Mouse (Mus musculus) midbrain, embryonic 10.5 days (tissue): ENCODE measurements around the gene Wasf2. TPM values are rescaled to one million over a fixed set of nuclear protein-coding genes. Genes with fewer than 3 reads are reported as not detected.

Experiments used
- DNase-seq: peaks from one replicate; pipeline ENCODE4 v3.0.0-alpha.2; 2017; ENCODE audit warnings: low spot score
- H3K27ac ChIP-seq: fragments of 300-500 bp; sonication (generic); replicated peaks from 2 replicates; pipeline ENCODE4 v1.5.1; 2016; ENCODE audit warnings: mild to moderate bottlenecking
- H3K27me3 ChIP-seq: fragments of 300-500 bp; sonication (generic); 2 replicates; pipeline ENCODE4 v1.6.1; 2016; ENCODE audit warnings: low read depth, mild to moderate bottlenecking; ENCODE audit not compliant: poor library complexity, severe bottlenecking
- H3K36me3 ChIP-seq: fragments of 300-500 bp; sonication (generic); 2 replicates; pipeline ENCODE4 v1.6.1; 2016; ENCODE audit warnings: mild to moderate bottlenecking, moderate library complexity
- H3K4me1 ChIP-seq: fragments of 300-500 bp; sonication (generic); 2 replicates; pipeline ENCODE4 v1.6.1; 2016
- H3K4me3 ChIP-seq: fragments of 300-500 bp; sonication (generic); 2 replicates; pipeline ENCODE4 v1.5.1; 2016; ENCODE audit warnings: mild to moderate bottlenecking, moderate library complexity
- H3K9me3 ChIP-seq: fragments of 300-500 bp; sonication (generic); replicated peaks from 2 replicates; pipeline ENCODE4 v1.6.1; 2016; ENCODE audit warnings: mild to moderate bottlenecking
- WGBS: fragments of 180-500 bp; shearing (Covaris S2); methylation state at CpG from one replicate; pipeline ENCODE4 v1.1.7; 2016; 5-methylcytosine and 5-hydroxymethylcytosine counted together
- polyA plus RNA-seq: library from polyadenylated mRNA; unstranded; fragments of >200 nt; fragmentation: Nextera tagmentation; extraction: Ambion mirVana; gene quantifications from 2 replicates; pipeline ENCODE4 v1.2.1, GENCODE M21; 2016

Gene Wasf2
- polyA plus RNA-seq, 1 experiment from 2014 or later = 50.3 TPM

GRCm38 (mm10) chr4:133204379-133204778 is 74.1 kb downstream of the Wasf2 start:
- WGBS = 64% methylated on average over 7 of the region's 7 CpGs
- peaks cover 15% of the 10 kb centered on the region for H3K27me3 ChIP-seq
- DNase-seq = no peak
- H3K27ac ChIP-seq = peak overlapping the region; percentile 59; the same call in 1 of the 2 replicates
- H3K4me1 ChIP-seq = peaks cover 44% of the 10 kb centered on the region
- H3K9me3 ChIP-seq = no peaks in the 10 kb centered on the region
- H3K4me3 ChIP-seq = no peak overlapping the region
- no peaks in the 10 kb centered on the region for H3K36me3 ChIP-seq

- Histone ChIP-seq H3K27me3 (peaks cover 59% of the 10 kb centered on the region), H3K4me3 (no peak overlapping the region), H3K36me3 (no peaks in the 10 kb centered on the region), H3K27ac (no peak overlapping the region), H3K9me3 (no peaks in the 10 kb centered on the region), H3K4me1 (peaks cover 40% of the 10 kb centered on the region)
- DNase-seq = peak; percentile 63
- 7% methylated on average over 11 of the region's 11 CpGs for WGBS
Measured at GRCm38 (mm10) chr4:133209366-133209765, 79.1 kb downstream of the Wasf2 start.

DNA sequence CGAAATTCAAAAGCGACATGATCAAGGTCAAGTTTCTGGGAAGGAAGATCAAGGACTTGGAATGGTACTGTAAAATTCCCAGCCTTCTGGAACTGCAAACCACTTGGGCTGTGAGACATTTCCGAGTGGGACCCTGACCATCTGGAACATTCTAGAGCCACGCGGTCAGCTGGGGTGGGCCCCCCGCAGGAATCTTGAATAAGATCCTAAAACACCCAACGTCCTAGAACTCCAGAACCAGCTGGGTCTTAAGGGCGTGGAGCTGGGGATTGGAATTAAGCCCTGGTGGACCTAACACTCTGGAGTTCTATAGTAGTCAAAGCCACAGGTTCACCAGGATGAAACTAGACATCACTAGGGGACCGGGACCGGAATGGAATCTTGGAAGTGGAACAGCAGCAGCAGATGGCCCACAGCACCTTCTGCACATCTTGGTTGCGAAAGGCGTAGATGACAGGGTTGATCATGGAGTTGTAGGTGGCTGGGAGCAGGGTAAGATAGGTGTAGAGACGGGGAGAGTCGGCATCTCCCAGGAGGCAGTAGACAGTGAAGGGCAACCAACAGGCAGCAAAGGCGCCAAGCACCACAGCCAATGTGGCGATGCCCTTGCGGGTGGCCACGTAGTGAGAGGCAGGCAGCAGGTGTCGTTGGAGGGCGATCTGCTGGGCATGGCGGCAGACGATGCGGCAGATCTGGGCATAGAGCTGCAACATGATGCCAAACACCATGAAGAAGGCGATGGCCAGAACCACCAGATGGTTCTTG is 79.9 kb downstream of the Wasf2 start:
- H3K4me3 ChIP-seq = no peak overlapping the region
- no peak overlapping the region for H3K27ac ChIP-seq
- no peaks in the 10 kb centered on the region for H3K36me3 ChIP-seq
- no peak for DNase-seq
- WGBS = 93% methylated on average over 24 of the region's 24 CpGs
- H3K4me1 ChIP-seq = peaks cover 32% of the 10 kb centered on the region
- H3K9me3 ChIP-seq = no peaks in the 10 kb centered on the region
- H3K27me3 ChIP-seq = peaks cover 67% of the 10 kb centered on the region

DNA sequence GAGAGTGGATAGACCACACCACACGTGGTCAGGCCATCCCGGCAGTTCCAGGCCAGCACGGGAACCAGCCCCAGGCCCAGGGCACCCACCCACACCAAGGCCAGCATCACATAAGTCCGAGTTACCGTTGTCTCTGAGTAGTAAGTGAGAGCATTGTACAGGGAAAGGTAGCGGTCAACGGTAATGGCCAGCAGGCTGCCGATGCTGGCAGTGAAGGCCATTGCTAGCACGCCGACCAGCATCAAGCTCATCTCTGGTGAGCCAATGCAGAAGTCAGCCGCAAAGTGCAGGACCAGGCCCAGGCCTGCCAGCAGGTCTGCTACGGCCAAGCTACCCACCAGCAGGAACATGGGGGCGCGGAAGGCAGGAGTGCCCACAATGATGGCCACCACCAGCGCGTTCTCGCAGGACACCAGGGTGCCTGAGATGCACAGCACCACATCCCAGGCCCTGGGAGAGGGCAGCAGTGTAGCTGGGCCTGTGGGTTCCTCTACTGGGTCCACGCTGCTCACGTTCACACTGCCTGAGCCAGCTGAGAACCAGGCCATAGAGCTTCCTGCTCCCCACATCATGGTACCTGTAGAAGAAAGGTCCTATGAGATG is 80.6 kb downstream of the Wasf2 start:
- Histone ChIP-seq H3K27ac (no peak overlapping the region), H3K36me3 (no peaks in the 10 kb centered on the region), H3K27me3 (peaks cover 74% of the 10 kb centered on the region), H3K4me3 (no peak overlapping the region), H3K4me1 (peaks cover 32% of the 10 kb centered on the region), H3K9me3 (no peaks in the 10 kb centered on the region)
- no peak for DNase-seq
- 94% methylated on average over 19 of the region's 19 CpGs for WGBS

GRCm38 (mm10) chr4:133211751-133212561 is 81.7 kb downstream of the Wasf2 start, which contains the start of the genes Cd164l2 and Gpr3:
Gene Cd164l2, plus strand, starts transcription at chr4:133212131.
Gene Gpr3, minus strand, starts transcription at chr4:133212536.
- H3K27ac ChIP-seq = peak within 1 kb of the TSS; percentile 70; the same call in 1 of the 2 replicates
- H3K27me3 ChIP-seq = peaks cover 79% of the 10 kb centered on the region
- H3K4me1 ChIP-seq = peaks cover 32% of the 10 kb centered on the region
- 1% methylated on average over 52 of the region's 52 CpGs for WGBS
- no peak for DNase-seq
- H3K9me3 ChIP-seq = no peaks in the 10 kb centered on the region
- no peaks in the 10 kb centered on the region for H3K36me3 ChIP-seq
- H3K4me3 ChIP-seq = peak within 1 kb of the TSS; percentile 75

DNA sequence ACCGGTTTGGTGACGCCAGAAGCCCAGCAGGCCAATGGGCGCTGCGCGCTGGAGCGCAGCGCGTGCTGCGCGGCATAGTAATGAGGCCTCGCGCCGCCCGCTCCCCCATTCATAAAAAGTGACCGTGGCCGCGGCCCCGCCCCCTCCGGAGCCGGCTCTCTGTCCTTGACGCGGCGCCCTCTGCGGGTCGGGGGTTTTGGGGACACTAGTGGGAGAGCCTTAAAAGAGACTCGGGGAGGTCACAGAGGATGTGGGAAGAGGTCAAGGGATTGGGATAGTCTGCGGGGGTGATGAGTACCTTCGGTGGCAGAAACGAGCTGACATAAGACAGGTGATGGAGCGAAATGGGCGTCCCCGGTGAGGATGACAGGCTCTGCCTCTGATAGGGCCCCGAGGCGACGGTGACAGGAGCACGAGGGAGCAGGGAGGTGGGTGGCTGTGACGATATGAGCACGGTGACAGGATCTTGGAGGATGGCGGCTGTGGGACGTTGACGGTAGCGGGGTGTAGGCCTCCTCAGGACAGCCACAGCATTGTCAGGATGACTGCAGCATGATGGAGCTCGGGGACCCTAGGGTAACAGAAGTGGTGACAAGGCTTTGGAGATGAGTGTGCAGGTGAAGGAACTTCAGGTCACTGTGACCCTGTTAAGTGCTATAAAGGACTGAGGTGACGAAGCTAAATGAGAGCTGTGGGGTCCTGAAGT is 82.4 kb downstream of the Wasf2 start:
- peaks cover 80% of the 10 kb centered on the region for H3K27me3 ChIP-seq

DNA sequence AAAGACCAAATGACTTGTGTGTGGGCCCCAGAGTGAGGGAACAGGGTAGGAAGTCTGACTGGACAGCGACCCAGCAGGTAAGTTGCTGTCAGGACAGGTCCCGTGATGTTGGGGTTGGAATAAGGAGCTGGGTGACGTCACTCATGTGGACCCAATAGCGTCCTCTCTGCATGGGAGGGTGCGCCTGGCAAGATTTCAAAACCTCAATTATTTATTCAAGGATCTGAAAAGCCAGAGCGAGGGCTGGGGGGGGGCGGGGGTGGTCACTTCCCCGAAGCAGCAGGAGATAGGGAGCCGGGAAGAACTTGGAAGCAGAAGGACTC is 82.9 kb downstream of the Wasf2 start:
- no peaks in the 10 kb centered on the region for H3K9me3 ChIP-seq
- peak overlapping the region; percentile 75 for H3K4me3 ChIP-seq
- peaks cover 39% of the 10 kb centered on the region for H3K4me1 ChIP-seq
- DNase-seq = no peak
- 0% methylated on average over 9 of the region's 9 CpGs for WGBS
- H3K36me3 ChIP-seq = no peaks in the 10 kb centered on the region
- peaks cover 80% of the 10 kb centered on the region for H3K27me3 ChIP-seq
- H3K27ac ChIP-seq = no peak overlapping the region

More for the DNA sequence above, 82.4 kb downstream of the Wasf2 start:
- no peaks in the 10 kb centered on the region for H3K9me3 ChIP-seq
- peak overlapping the region; percentile 75 for H3K4me3 ChIP-seq
- peak overlapping the region; percentile 70; the same call in 1 of the 2 replicates for H3K27ac ChIP-seq
- peak; percentile 83 for DNase-seq
- H3K36me3 ChIP-seq = no peaks in the 10 kb centered on the region
- H3K4me1 ChIP-seq = peaks cover 34% of the 10 kb centered on the region
- 2% methylated on average over 44 of the region's 44 CpGs for WGBS

DNA sequence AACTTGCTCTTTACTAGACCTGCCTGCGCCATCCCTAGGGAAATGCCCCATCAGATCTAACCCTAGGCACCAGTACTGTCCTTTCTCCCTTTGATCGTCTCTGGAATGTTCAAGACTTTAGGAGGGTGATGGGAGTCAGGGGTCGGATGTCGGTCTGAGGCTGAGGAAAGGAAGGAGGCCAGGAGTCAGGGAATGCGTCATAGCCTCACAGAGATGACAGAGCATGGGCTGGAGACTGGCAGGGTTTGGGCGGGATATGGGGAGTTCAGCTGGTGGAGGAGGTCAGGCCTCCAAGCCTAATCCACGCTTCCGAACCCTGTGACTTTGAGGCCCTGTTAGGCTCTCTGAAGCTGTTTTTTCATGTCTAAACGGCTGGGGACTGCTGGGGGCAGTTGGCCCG is 83.4 kb downstream of the Wasf2 start:
- H3K4me1 ChIP-seq = peaks cover 39% of the 10 kb centered on the region
- no peak for DNase-seq
- H3K27ac ChIP-seq = no peak overlapping the region
- peaks cover 80% of the 10 kb centered on the region for H3K27me3 ChIP-seq
- 7% methylated on average over 10 of the region's 10 CpGs for WGBS
- H3K36me3 ChIP-seq = no peaks in the 10 kb centered on the region
- H3K4me3 ChIP-seq = peak overlapping the region; percentile 75
- no peaks in the 10 kb centered on the region for H3K9me3 ChIP-seq

GRCm38 (mm10) chr4:133217641-133218040 is 87.3 kb downstream of the Wasf2 start:
- no peaks in the 10 kb centered on the region for H3K9me3 ChIP-seq
- no peak overlapping the region for H3K4me3 ChIP-seq
- H3K27me3 ChIP-seq = peaks cover 87% of the 10 kb centered on the region
- peak; percentile 73 for DNase-seq
- WGBS = 2% methylated on average over 5 of the region's 5 CpGs
- peaks cover 32% of the 10 kb centered on the region for H3K4me1 ChIP-seq
- no peak overlapping the region for H3K27ac ChIP-seq
- H3K36me3 ChIP-seq = no peaks in the 10 kb centered on the region

GRCm38 (mm10) chr4:133218745-133219144 is 88.4 kb downstream of the Wasf2 start:
- 93% methylated on average over 3 of the region's 3 CpGs for WGBS
- Histone ChIP-seq H3K4me3 (no peak overlapping the region), H3K9me3 (no peaks in the 10 kb centered on the region), H3K27ac (no peak overlapping the region), H3K36me3 (no peaks in the 10 kb centered on the region), H3K4me1 (peaks cover 29% of the 10 kb centered on the region), H3K27me3 (peaks cover 87% of the 10 kb centered on the region)
- no peak for DNase-seq

- H3K27me3 ChIP-seq = peaks cover 68% of the 10 kb centered on the region
- H3K27ac ChIP-seq = peak overlapping the region; percentile 46
- peak overlapping the region; percentile 46 for H3K4me3 ChIP-seq
- H3K36me3 ChIP-seq = no peaks in the 10 kb centered on the region
- H3K9me3 ChIP-seq = no peaks in the 10 kb centered on the region
- under 1% methylated on average over 25 of the region's 25 CpGs for WGBS
- peaks cover 33% of the 10 kb centered on the region for H3K4me1 ChIP-seq
- no peak for DNase-seq
Measured at GRCm38 (mm10) chr4:133220656-133221055, 90.4 kb downstream of the Wasf2 start.

- no peaks in the 10 kb centered on the region for H3K9me3 ChIP-seq
- no peak overlapping the region for H3K4me3 ChIP-seq
- no peaks in the 10 kb centered on the region for H3K36me3 ChIP-seq
- DNase-seq = no peak
- H3K27me3 ChIP-seq = peaks cover 63% of the 10 kb centered on the region
- peaks cover 39% of the 10 kb centered on the region for H3K4me1 ChIP-seq
- no peak overlapping the region for H3K27ac ChIP-seq
- WGBS = 85% methylated on average over 8 of the region's 8 CpGs
Measured at GRCm38 (mm10) chr4:133221701-133222100, 91.4 kb downstream of the Wasf2 start.
